Mouse (Mus musculus) brain, embryonic 14.5 days (tissue): ENCODE data around the gene Iscu.

Experiments
- CTCF ChIP-seq: fragments of 200-500 bp; IDR thresholded peaks from 2 replicates; pipeline ENCODE4 v1.5.1; 2012; ENCODE audit warnings: inconsistent platforms, mild to moderate bottlenecking, moderate library complexity, borderline replicate concordance; ENCODE audit not compliant: insufficient read depth, insufficient read length; ENCODE audit errors: extremely low read depth
- POLR2A ChIP-seq: fragments of 200-500 bp; IDR thresholded peaks from 2 replicates; pipeline ENCODE4 v1.6.1; 2012; ENCODE audit warnings: mild to moderate bottlenecking, inconsistent platforms, borderline replicate concordance; ENCODE audit not compliant: poor library complexity, insufficient read depth, insufficient read length, severe bottlenecking; ENCODE audit errors: extremely low read depth

GRCm38 (mm10) chr5:113723567-113724237 is 48.8 kb upstream of the Iscu start:
- TF ChIP-seq CTCF, result no peak
- TF ChIP-seq POLR2A, result no peak
